Mouse (Mus musculus) liver, embryonic 13.5 days (tissue): Measurements from ENCODE around the gene Auts2. TPM values are rescaled to one million over a fixed set of nuclear protein-coding genes. Genes with fewer than 3 reads are reported as not detected.

Experiments used
- ATAC-seq: fragments of 200-750 bp; cut with Nextera tagmentation; 2 replicates; pipeline ENCODE4 v1.8.0; 2017; ENCODE audit warnings: low read depth, mild to moderate bottlenecking, moderate number of reproducible peaks, moderate library complexity
- DNase-seq: peaks from one replicate; pipeline ENCODE4 v3.0.0; 2022
- H3K27ac ChIP-seq: fragments of 300-500 bp; sonication (generic); 2 replicates; pipeline ENCODE4 v1.5.1; 2015; ENCODE audit warnings: moderate library complexity, mild to moderate bottlenecking, inconsistent platforms
- H3K27me3 ChIP-seq: fragments of 300-500 bp; sonication (generic); 2 replicates; pipeline ENCODE4 v1.6.1; 2015; ENCODE audit warnings: mild to moderate bottlenecking, inconsistent platforms
- H3K36me3 ChIP-seq: fragments of 300-500 bp; sonication (generic); 2 replicates; pipeline ENCODE4 v1.6.1; 2015; ENCODE audit warnings: mild to moderate bottlenecking, inconsistent platforms
- H3K4me1 ChIP-seq: fragments of 300-500 bp; sonication (generic); replicated peaks from 2 replicates; pipeline ENCODE4 v1.6.1; 2015; ENCODE audit warnings: inconsistent platforms
- H3K4me2 ChIP-seq: fragments of 300-500 bp; sonication (generic); 2 replicates; pipeline ENCODE4 v1.6.1; 2015; ENCODE audit warnings: inconsistent platforms, mild to moderate bottlenecking, moderate library complexity
- H3K4me3 ChIP-seq: fragments of 300-500 bp; sonication (generic); replicated peaks from 2 replicates; pipeline ENCODE4 v1.5.1; 2015; ENCODE audit warnings: mild to moderate bottlenecking, inconsistent platforms
- H3K9ac ChIP-seq: fragments of 300-500 bp; sonication (generic); 2 replicates; pipeline ENCODE4 v1.6.1; 2015; ENCODE audit warnings: mild to moderate bottlenecking, inconsistent platforms
- H3K9me3 ChIP-seq: fragments of 300-500 bp; sonication (generic); replicated peaks from 2 replicates; pipeline ENCODE4 v1.6.1; 2016; ENCODE audit warnings: inconsistent platforms
- WGBS: fragments of 180-500 bp; shearing (Covaris S2); methylation state at CpG from one replicate; pipeline ENCODE4 v1.1.7; 2015; ENCODE audit not compliant: insufficient replicate concordance; 5-methylcytosine and 5-hydroxymethylcytosine counted together
- polyA plus RNA-seq: library from polyadenylated mRNA; unstranded; fragments of >200 nt; fragmentation: Nextera tagmentation; extraction: Ambion mirVana; gene quantifications from 2 replicates; pipeline ENCODE4 v1.2.1, GENCODE M21; 2015

Auts2 gene
- polyA plus RNA-seq, 1 experiment from 2014 or later, result 1.5 TPM

DNA sequence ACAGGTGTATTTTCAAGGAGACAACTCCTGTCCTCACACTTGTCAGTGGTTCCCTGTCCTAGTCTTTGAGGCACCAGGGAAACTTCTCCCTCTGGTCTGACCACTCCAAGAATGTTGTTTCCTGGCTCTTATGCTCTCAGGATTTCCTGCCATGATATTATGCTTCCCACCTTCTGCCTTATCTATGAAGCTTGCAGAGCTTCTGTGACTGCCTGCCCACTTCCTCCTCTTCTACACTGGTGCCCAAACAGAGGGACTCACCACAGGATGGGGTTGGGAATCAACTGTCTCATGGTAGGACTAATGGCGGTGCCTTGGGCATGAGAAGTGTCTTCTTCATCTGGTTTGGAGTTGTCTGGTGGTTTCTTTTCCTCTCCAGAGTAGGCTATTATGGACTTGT lies 818.6 kb downstream of the Auts2 start:
- 19% methylated on average over 1 of the region's 1 CpGs for WGBS
- Histone ChIP-seq H3K9me3 (no peaks in the 10 kb centered on the region), H3K27me3 (no peaks in the 10 kb centered on the region), H3K27ac (no peak overlapping the region), H3K4me3 (no peak overlapping the region), H3K4me2 (no peak overlapping the region), H3K36me3 (no peaks in the 10 kb centered on the region), H3K4me1 (no peaks in the 10 kb centered on the region), H3K9ac (no peak overlapping the region)
- no peak for ATAC-seq
- DNase-seq, result no peak

DNA sequence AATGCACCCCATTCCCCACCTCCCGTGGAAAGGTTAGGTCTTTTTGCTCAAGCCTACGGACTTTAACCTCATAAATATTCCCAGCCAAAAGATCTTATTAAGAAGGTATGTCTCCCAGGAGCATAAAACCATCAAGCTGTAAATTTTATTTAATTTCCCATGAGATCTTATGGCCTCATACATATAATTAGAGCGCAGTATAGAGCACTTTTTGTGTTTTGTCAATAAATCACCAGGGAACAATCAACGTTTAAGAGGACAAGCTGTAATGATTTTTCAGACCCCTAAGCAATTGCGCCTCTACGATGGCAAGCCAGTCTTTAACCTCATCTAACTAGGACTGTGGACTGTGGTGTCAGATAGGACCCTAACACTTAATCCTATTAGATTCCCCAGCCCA lies 820.4 kb downstream of the Auts2 start:
- Histone ChIP-seq H3K4me1 (no peaks in the 10 kb centered on the region), H3K36me3 (no peaks in the 10 kb centered on the region), H3K4me3 (no peak overlapping the region), H3K4me2 (no peak overlapping the region), H3K27ac (no peak overlapping the region), H3K9me3 (no peaks in the 10 kb centered on the region), H3K27me3 (no peaks in the 10 kb centered on the region), H3K9ac (no peak overlapping the region)
- DNase-seq (no peak), ATAC-seq (no peak)
- WGBS, result 69% methylated on average over 6 of the region's 6 CpGs

DNA sequence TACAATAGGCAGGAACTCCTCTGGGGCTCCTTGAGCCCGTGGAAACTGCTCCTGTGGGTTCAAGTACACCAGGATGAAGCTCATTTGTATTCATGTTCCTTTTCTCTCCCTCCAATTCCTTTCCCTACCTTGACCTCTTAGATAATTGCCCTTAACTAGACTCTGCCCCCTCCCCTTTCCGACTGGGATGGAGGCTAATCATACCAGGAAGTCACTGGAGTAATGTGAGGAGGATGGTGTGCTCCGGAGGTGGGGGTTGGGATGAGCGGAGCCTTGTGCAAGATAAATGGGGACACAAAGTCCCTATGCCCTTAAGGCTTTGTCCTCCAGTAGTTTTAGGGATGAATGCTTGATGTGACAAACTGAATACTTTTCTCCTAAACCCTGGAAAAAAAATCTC lies 820.8 kb downstream of the Auts2 start:
- Histone ChIP-seq H3K4me3 (no peak overlapping the region), H3K27me3 (no peaks in the 10 kb centered on the region), H3K27ac (no peak overlapping the region), H3K36me3 (no peaks in the 10 kb centered on the region), H3K4me2 (no peak overlapping the region), H3K9me3 (no peaks in the 10 kb centered on the region), H3K4me1 (no peaks in the 10 kb centered on the region), H3K9ac (no peak overlapping the region)
- no peak for DNase-seq
- 30% methylated on average over 4 of the region's 4 CpGs for WGBS
- ATAC-seq, result no peak

DNA sequence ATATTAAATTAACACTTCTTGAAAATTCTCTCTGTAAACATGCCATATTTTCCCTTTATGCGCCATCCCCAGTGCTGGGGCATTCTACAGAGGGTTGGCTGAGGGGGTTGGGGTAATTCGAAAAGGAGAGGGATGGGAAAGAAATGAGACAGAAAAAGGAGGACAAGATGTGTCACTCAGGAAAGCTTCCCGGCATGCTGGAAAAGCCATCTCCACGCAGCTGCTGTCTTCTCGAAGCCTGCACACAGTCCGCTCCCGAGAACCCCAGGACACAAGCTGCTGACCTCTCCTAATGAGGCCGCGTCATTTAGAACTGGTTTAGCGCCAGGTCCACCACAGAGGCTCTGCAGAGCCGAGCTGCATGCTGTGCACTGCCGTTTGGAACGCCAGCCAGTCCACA lies 825.1 kb downstream of the Auts2 start:
- no peak for DNase-seq
- WGBS, result 81% methylated on average over 13 of the region's 13 CpGs

DNA sequence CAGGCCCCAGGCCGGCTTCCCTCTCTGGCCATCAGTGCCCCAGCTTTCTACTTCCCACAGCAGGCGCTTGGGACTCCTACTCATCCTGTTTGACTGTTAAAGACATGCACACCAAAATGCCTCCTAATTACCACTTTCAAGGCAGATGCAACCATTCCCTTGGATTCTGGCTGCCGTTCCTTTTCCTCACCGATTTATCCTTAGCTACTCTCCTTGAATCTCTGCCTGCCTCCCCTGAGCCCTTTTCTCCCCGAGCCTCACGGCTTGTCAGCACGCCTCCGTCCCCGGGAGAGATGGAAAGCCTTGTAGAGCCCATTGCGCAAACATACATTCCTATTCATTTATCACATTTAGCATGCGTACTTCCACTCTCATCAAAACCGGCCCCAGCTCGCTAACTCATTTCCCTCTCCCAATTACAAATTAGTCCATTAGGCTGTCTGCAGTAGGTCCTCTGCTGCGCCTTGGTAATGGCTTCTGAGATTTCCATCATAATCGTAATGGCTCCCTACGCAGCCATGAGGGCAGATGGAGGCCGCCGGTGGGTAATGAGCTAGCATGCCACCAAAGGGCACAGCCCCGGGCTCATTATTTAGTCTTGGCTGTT lies 825.7 kb downstream of the Auts2 start:
- Histone ChIP-seq H3K9me3 (no peaks in the 10 kb centered on the region), H3K27ac (no peak overlapping the region), H3K4me3 (no peak overlapping the region), H3K4me2 (no peak overlapping the region), H3K9ac (no peak overlapping the region), H3K4me1 (no peaks in the 10 kb centered on the region), H3K36me3 (no peaks in the 10 kb centered on the region), H3K27me3 (no peaks in the 10 kb centered on the region)
- ATAC-seq (no peak), DNase-seq (no peak)
- 80% methylated on average over 19 of the region's 19 CpGs for WGBS

More for the DNA sequence above, 825.1 kb downstream of the Auts2 start:
- Histone ChIP-seq H3K4me3 (no peak overlapping the region), H3K4me1 (no peaks in the 10 kb centered on the region), H3K27ac (no peak overlapping the region), H3K36me3 (no peaks in the 10 kb centered on the region), H3K9ac (no peak overlapping the region), H3K4me2 (no peak overlapping the region), H3K9me3 (no peaks in the 10 kb centered on the region), H3K27me3 (no peaks in the 10 kb centered on the region)
- ATAC-seq, result no peak

DNA sequence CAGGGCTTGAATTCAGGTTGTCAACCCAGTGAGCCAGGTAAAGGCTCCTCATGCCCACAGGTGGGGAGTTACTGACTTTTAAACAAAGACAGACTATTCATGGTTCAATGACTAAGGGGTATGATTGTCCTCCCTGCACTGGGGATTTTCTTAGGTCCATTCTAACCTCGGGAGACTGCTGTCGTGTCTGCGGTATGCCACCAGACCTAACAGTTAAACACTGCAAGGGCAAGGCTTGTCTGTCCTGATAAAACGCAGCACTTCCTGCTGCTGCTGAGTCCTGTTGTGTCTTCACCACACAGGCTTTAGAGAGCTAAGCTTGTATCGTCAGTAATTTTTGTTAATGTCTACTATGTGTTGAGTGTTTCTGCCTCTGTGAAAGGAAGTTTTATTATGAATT lies 828.2 kb downstream of the Auts2 start:
- 20% methylated on average over 5 of the region's 5 CpGs for WGBS

DNA sequence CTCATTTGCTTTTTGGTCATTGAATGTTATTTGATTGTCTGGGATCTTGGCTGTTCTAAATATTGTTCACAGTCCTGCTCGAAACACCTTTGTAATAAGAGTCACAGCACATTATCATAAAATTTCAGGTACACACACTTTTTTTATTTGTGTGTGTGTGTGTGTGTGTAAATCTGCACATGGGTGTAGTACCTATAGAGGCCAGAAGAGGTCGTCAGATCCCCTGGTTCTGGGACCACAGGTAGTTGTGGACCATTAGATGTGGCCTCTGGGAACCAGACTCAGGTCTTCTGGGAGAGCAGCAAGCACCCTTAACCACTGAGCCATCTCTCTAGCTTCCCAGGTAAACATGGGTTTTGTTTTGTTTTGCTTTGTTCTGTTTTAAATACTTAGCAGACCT lies 830.7 kb downstream of the Auts2 start:
- H3K27ac ChIP-seq, result no peak overlapping the region
- 50% methylated on average over 2 of the region's 2 CpGs for WGBS
- no peak for ATAC-seq

More for the DNA sequence above, 828.2 kb downstream of the Auts2 start:
- Histone ChIP-seq H3K9me3 (no peaks in the 10 kb centered on the region), H3K4me1 (no peaks in the 10 kb centered on the region), H3K27me3 (no peaks in the 10 kb centered on the region), H3K27ac (no peak overlapping the region), H3K9ac (no peak overlapping the region), H3K36me3 (no peaks in the 10 kb centered on the region), H3K4me2 (no peak overlapping the region), H3K4me3 (no peak overlapping the region)
- DNase-seq (no peak), ATAC-seq (no peak)

DNA sequence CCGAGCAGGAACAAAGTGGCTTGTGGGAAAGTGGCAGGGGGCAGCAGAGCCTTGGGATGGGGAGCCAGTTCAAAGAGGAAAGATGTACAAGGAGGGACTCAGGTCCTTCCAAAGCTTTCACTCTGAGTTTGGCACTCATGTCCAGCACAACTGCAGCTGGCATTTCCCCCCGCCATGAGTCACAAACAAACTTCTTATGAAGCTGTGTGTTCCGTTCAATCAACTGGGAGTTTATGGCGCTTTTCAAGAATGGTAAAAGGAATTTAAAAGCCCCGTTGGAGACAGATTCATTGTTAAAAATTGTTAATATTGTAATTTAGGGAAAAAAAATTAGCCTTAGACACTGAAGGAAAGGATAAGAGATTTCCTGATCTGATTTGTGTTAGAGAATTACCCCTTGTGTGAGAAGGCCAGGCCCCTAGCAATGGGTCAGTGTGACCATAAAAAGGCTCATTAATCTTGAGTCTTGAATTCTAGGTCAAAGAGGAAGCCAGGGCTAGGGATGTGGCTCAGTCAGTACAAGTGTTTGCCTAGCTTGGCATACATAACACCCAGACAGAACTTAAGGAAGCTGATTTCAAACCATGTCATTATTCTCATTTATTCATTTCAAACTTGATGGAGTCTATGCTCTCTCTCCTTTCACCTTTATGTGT lies 831.5 kb downstream of the Auts2 start:
- ATAC-seq (no peak), DNase-seq (no peak)
- H3K27me3 ChIP-seq, result no peaks in the 10 kb centered on the region
- no peaks in the 10 kb centered on the region for H3K36me3 ChIP-seq
- H3K4me2 ChIP-seq, result no peak overlapping the region
- 60% methylated on average over 5 of the region's 5 CpGs for WGBS
- H3K4me3 ChIP-seq, result no peak overlapping the region
- H3K4me1 ChIP-seq, result no peaks in the 10 kb centered on the region
- H3K27ac ChIP-seq, result no peak overlapping the region
- no peak overlapping the region for H3K9ac ChIP-seq
- H3K9me3 ChIP-seq, result no peaks in the 10 kb centered on the region

More for the DNA sequence above, 830.7 kb downstream of the Auts2 start:
- Histone ChIP-seq H3K9me3 (no peaks in the 10 kb centered on the region), H3K4me1 (no peaks in the 10 kb centered on the region), H3K4me3 (no peak overlapping the region), H3K9ac (no peak overlapping the region), H3K27me3 (no peaks in the 10 kb centered on the region), H3K4me2 (no peak overlapping the region), H3K36me3 (no peaks in the 10 kb centered on the region)
- no peak for DNase-seq

DNA sequence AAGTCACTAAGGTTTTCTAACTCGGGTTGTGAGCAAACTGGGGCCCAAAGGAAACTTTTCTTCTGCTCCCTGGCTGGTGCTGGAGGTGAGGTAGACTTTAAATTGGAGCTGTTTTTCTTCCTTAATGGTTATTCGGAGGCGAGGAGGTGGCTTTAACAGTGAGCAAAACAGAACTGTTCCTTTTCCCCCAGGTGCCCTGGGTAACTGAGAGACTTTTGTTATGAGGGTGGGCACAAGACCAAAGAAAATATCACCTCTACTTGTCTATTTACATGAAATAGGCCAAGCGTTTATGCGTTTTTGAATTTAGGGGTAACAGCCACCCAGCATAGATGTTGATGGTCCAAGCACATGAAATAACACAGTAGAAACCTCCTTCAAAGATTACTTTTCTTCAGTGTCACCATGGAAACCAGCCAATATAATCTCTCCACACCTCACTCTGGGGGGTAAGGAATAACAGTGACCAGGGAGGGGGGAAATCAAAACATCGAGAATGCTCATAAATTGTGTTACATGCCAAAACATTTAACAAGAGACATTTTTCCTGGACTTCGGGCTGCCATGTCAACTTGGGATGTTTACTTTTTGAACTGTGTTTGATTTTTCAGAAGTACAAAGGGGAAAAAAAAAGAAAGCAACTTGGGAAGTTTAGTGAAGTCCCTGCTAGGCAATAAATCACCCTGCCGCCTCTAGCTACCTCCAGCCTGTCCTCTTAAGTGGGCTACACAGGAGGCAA lies 832.2 kb downstream of the Auts2 start:
- no peaks in the 10 kb centered on the region for H3K4me1 ChIP-seq
- DNase-seq (no peak), ATAC-seq (no peak)
- H3K4me2 ChIP-seq, result no peak overlapping the region
- no peaks in the 10 kb centered on the region for H3K36me3 ChIP-seq
- no peak overlapping the region for H3K9ac ChIP-seq
- H3K27me3 ChIP-seq, result no peaks in the 10 kb centered on the region
- no peaks in the 10 kb centered on the region for H3K9me3 ChIP-seq
- 67% methylated on average over 8 of the region's 8 CpGs for WGBS
- no peak overlapping the region for H3K27ac ChIP-seq
- H3K4me3 ChIP-seq, result no peak overlapping the region

DNA sequence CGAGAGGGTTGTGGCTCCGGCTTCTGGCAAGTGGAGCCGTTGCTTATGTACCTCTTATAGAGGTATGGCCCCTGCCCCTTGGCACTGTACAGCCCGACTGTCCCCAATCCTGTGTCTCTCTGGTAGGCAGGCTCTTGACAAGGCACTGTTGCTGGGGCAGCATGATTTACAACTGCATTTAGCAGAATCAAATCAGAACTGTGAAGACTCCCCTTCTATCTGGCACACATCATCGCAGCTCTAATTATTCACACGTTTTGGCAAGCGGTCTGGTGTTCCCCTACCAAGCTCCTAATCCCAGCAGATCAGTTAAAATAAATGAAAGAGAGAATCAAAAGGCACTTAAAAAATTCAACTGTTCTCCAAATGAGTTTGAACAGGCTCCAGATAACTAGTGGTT lies 835.7 kb downstream of the Auts2 start:
- 70% methylated on average over 7 of the region's 7 CpGs for WGBS

DNA sequence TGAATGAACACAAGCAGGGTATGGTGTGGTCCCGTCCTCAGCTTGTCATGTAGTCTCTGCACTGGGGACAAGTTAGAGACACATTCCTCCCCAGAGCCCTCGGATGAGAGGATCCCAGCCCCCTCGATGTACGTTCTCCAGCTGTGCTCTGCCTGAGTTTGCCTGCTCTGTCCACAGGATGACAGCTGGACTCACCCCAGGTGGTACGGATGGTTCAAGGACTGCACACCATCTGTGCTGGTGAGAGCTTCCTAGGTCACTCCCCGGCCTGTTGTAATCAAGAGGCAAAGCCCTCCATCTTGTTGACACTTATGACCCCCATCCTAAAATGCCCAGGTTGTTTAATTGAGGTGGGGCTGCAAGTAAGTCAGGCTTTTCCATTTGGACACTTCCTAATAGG lies 839.4 kb downstream of the Auts2 start:
- Histone ChIP-seq H3K4me1 (no peaks in the 10 kb centered on the region), H3K27me3 (no peaks in the 10 kb centered on the region), H3K4me2 (no peak overlapping the region), H3K36me3 (no peaks in the 10 kb centered on the region), H3K27ac (no peak overlapping the region), H3K9ac (no peak overlapping the region), H3K4me3 (no peak overlapping the region), H3K9me3 (no peaks in the 10 kb centered on the region)
- WGBS, result 71% methylated on average over 6 of the region's 6 CpGs
- no peak for DNase-seq
- ATAC-seq, result no peak

More for the DNA sequence above, 835.7 kb downstream of the Auts2 start:
- H3K36me3 ChIP-seq, result no peaks in the 10 kb centered on the region
- no peak overlapping the region for H3K9ac ChIP-seq
- H3K9me3 ChIP-seq, result no peaks in the 10 kb centered on the region
- H3K4me2 ChIP-seq, result no peak overlapping the region
- H3K4me3 ChIP-seq, result no peak overlapping the region
- no peak overlapping the region for H3K27ac ChIP-seq
- no peaks in the 10 kb centered on the region for H3K27me3 ChIP-seq
- DNase-seq (no peak), ATAC-seq (no peak)
- H3K4me1 ChIP-seq, result no peaks in the 10 kb centered on the region
